Mouse (Mus musculus) hindbrain, embryonic 10.5 days (tissue): ENCODE measurements around the gene Vmn1r230. TPM values are rescaled to one million over a fixed set of nuclear protein-coding genes. Genes with fewer than 3 reads are reported as not detected.

Experiments
- DNase-seq: peaks from one replicate; pipeline ENCODE4 v3.0.0-alpha.2; 2017; ENCODE audit warnings: low spot score
- H3K27ac ChIP-seq: fragments of 300-500 bp; sonication (generic); 2 replicates; pipeline ENCODE4 v1.5.1; 2016; ENCODE audit warnings: mild to moderate bottlenecking, moderate library complexity
- H3K27me3 ChIP-seq: fragments of 300-500 bp; sonication (generic); 2 replicates; pipeline ENCODE4 v1.6.1; 2016; ENCODE audit warnings: mild to moderate bottlenecking; ENCODE audit not compliant: poor library complexity, insufficient read depth, severe bottlenecking
- H3K36me3 ChIP-seq: fragments of 300-500 bp; sonication (generic); 2 replicates; pipeline ENCODE4 v1.6.1; 2016; ENCODE audit warnings: mild to moderate bottlenecking, moderate library complexity
- H3K4me1 ChIP-seq: fragments of 300-500 bp; sonication (generic); replicated peaks from 2 replicates; pipeline ENCODE4 v1.6.1; 2016; ENCODE audit warnings: mild to moderate bottlenecking
- H3K4me3 ChIP-seq: fragments of 300-500 bp; sonication (generic); 2 replicates; pipeline ENCODE4 v1.5.1; 2016; ENCODE audit warnings: mild to moderate bottlenecking, moderate library complexity
- H3K9me3 ChIP-seq: fragments of 300-500 bp; sonication (generic); 2 replicates; pipeline ENCODE4 v1.6.1; 2016; ENCODE audit warnings: mild to moderate bottlenecking, moderate library complexity
- WGBS: fragments of 180-500 bp; shearing (Covaris S2); methylation state at CpG from one replicate; pipeline ENCODE4 v1.1.7; 2016; 5-methylcytosine and 5-hydroxymethylcytosine counted together
- polyA plus RNA-seq: library from polyadenylated mRNA; unstranded; fragments of >200 nt; fragmentation: Nextera tagmentation; extraction: Ambion mirVana; gene quantifications from 2 replicates; pipeline ENCODE4 v1.2.1, GENCODE M21; 2016

Gene Vmn1r230
- polyA plus RNA-seq = not detected in 2 replicates

DNA sequence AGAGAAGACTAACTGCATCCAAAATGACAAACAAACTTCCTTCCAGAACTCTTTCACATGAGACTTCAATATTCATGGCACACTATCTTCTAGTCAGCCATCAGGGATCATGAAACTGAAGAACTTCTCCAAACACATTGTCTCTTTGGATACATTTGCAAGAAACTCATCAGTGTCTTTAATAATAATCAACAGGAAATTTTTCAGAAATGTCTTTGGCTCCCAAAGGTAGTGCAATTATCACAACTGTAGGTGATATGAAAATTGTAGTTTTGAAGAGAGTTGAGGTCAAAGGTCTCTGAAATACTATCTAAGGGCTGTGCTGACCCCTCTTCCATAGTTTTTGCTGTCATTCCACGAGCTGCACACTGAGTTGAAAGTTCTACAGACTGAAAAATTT lies at the start of gene Vmn1r230:
TSS of gene Vmn1r230 (plus strand) at position 301 of the 400 bp plus-strand sequence.
- Histone ChIP-seq H3K36me3 (no peaks in the 10 kb centered on the region), H3K4me3 (no peak within 1 kb of the TSS), H3K27me3 (no peaks in the 10 kb centered on the region), H3K9me3 (peaks cover 6% of the 10 kb centered on the region; the same call in 1 of the 2 replicates), H3K4me1 (no peaks in the 10 kb centered on the region), H3K27ac (no peak within 1 kb of the TSS)
- WGBS = 16% methylated on average over 1 of the region's 1 CpGs
- DNase-seq = no peak

GRCm38 (mm10) chr17:20811255-20811654 lies 29.0 kb upstream of the Vmn1r230 start, which contains the start of gene Vmn1r229:
Gene Vmn1r229 (plus strand): TSS chr17:20811555.
- Histone ChIP-seq H3K36me3 (no peaks in the 10 kb centered on the region), H3K4me3 (no peak within 1 kb of the TSS), H3K9me3 (peaks cover 27% of the 10 kb centered on the region; the same call in 1 of the 2 replicates), H3K27ac (no peak within 1 kb of the TSS), H3K4me1 (no peaks in the 10 kb centered on the region), H3K27me3 (no peaks in the 10 kb centered on the region)
- no peak for DNase-seq
- WGBS = 79% methylated on average over 1 of the region's 1 CpGs

Other genes with a start within 250 kb of the Vmn1r230 start
- 0.02 and 0.03 TPM in 2 replicates for gene Vmn2r110, start 244.0 kb upstream of the Vmn1r230 start, polyA plus RNA-seq
- gene Fpr-rs3, start 215.6 kb upstream of the Vmn1r230 start, polyA plus RNA-seq = not detected in 2 replicates
- gene Vmn1r226, start 157.6 kb upstream of the Vmn1r230 start, polyA plus RNA-seq = not detected in 2 replicates
- not detected in 2 replicates for gene Vmn1r227, start 110.6 kb upstream of the Vmn1r230 start, polyA plus RNA-seq
- not detected in 2 replicates for gene Vmn1r228, start 54.3 kb upstream of the Vmn1r230 start, polyA plus RNA-seq
- not detected in 2 replicates for gene Vmn1r229, start 28.9 kb upstream of the Vmn1r230 start, polyA plus RNA-seq
- not detected in 2 replicates for gene Vmn1r231, start 64.6 kb downstream of the Vmn1r230 start, polyA plus RNA-seq
- gene Vmn1r232, start 79.3 kb downstream of the Vmn1r230 start, polyA plus RNA-seq = not detected in 2 replicates
- gene Ppp2r1a, start 104.9 kb downstream of the Vmn1r230 start, polyA plus RNA-seq = 507 and 597 TPM in 2 replicates
- gene Vmn1r233, start 156.0 kb downstream of the Vmn1r230 start, polyA plus RNA-seq = not detected in 2 replicates
- 12.0 and 16.3 TPM in 2 replicates for gene Zfp160, start 168.5 kb downstream of the Vmn1r230 start, polyA plus RNA-seq